25 mouse cellular contexts compared by ENCODE assay signal in genomic region chr11:103250324-103250723, GRCm38 (mm10). TPM values are rescaled to one million over a fixed set of nuclear protein-coding genes. Genes with fewer than 3 reads are reported as not detected.
"Had no signal": no experiment of that assay in that cellular context is flagged by ENCODE, and none has a peak within 500 bp of the region (broad histone marks: within the 10 kb centered on the region; RNA-seq: fewer than 3 reads in every experiment).

No protein-coding gene starts in this region.

- DNase-seq: liver, embryonic 13.5 days; lung, adult 2 months; lung, postnatal 14 days; lung, postnatal 36 days; right cerebral cortex, postnatal 14 days; thymus, adult 18-20 months; thymus, postnatal 25 days; thymus, postnatal 4 days had no signal

- H3K27ac ChIP-seq: liver, embryonic 13.5 days; lung, embryonic 15.5 days; midbrain, embryonic 13.5 days; midbrain, embryonic 15.5 days; neural tube, embryonic 12.5 days had no signal

- H3K36me3 ChIP-seq: liver, embryonic 13.5 days; liver, embryonic 15.5 days; lung, embryonic 15.5 days; midbrain, embryonic 13.5 days; midbrain, embryonic 15.5 days; neural tube, embryonic 12.5 days; stomach, embryonic 15.5 days had no signal

- H3K9ac ChIP-seq: liver, embryonic 13.5 days; liver, embryonic 15.5 days; liver, postnatal 0 days; lung, embryonic 15.5 days; midbrain, embryonic 13.5 days; midbrain, embryonic 15.5 days; neural tube, embryonic 12.5 days; stomach, embryonic 15.5 days had no signal

- H3K9me3 ChIP-seq: liver, embryonic 13.5 days; liver, embryonic 15.5 days; lung, embryonic 15.5 days; megakaryocyte, embryonic 14.5 days; midbrain, embryonic 13.5 days; midbrain, embryonic 15.5 days; neural tube, embryonic 12.5 days; stomach, embryonic 15.5 days had no signal

- H3K27me3 ChIP-seq: liver, embryonic 13.5 days; liver, embryonic 15.5 days; lung, embryonic 15.5 days; megakaryocyte, embryonic 14.5 days; midbrain, embryonic 13.5 days; midbrain, embryonic 15.5 days; neural tube, embryonic 12.5 days; stomach, embryonic 15.5 days had no signal

- H3K4me3 ChIP-seq: liver, embryonic 13.5 days; liver, embryonic 15.5 days; lung, embryonic 15.5 days; midbrain, embryonic 13.5 days; midbrain, embryonic 15.5 days; neural tube, embryonic 12.5 days; stomach, embryonic 15.5 days had no signal

- H3K4me2 ChIP-seq: liver, embryonic 13.5 days; liver, embryonic 15.5 days; lung, embryonic 15.5 days; midbrain, embryonic 11.5 days; midbrain, embryonic 13.5 days; midbrain, embryonic 15.5 days; neural tube, embryonic 12.5 days had no signal

RNA-seq across cellular contexts. Expression of gene Spata32, which starts 32.1 kb away (rescaled TPM):
- total RNA-seq: megakaryocyte progenitor cell, adult 5-6 weeks; monocyte, adult 5-6 weeks; neutrophil, adult 5-6 weeks had no signal
- polyA plus RNA-seq: liver, embryonic 13.5 days; liver, embryonic 15.5 days; liver, postnatal 0 days; lung, adult 2 months; lung, embryonic 15.5 days; lung, postnatal 0 days; midbrain, embryonic 11.5 days; stomach, embryonic 15.5 days; stomach, postnatal 0 days; thymus, postnatal 0 days; urinary bladder, adult 2 months had no signal

RNA-seq across cellular contexts. Expression of gene 1700023F06Rik, which starts 42.0 kb away (rescaled TPM):
- total RNA-seq: midbrain, postnatal 0 days; monocyte, adult 5-6 weeks; neutrophil, adult 5-6 weeks had no signal
- polyA plus RNA-seq: liver, embryonic 13.5 days had no signal
